Mouse (Mus musculus): ENCODE measurements around the gene Arhgef1.
A peak's percentile ranks its signal among the peaks of the same experiment; 100 is the strongest.

The Arhgef1 gene

GRCm38 (mm10) chr7:24947316-24948048 lies 44.8 kb downstream of the Arhgef1 start:
- DNase-seq = no peak

GRCm38 (mm10) chr7:24948774-24949173 lies 46.1 kb downstream of the Arhgef1 start:
- DNase-seq = no peak

- DNase-seq = peak; percentile 95
Observed at GRCm38 (mm10) chr7:24949958-24950623, 47.4 kb downstream of the Arhgef1 start.

GRCm38 (mm10) chr7:24953966-24954365 lies 51.3 kb downstream of the Arhgef1 start:
- peak; percentile 79 for DNase-seq

GRCm38 (mm10) chr7:24954450-24954849 lies 51.7 kb downstream of the Arhgef1 start:
- DNase-seq = peak; percentile 93

- DNase-seq = peak; percentile 85
Observed at GRCm38 (mm10) chr7:24955226-24955625, 52.5 kb downstream of the Arhgef1 start.

GRCm38 (mm10) chr7:24964288-24964687 lies 61.6 kb downstream of the Arhgef1 start:
- DNase-seq = no peak

- DNase-seq = peak; percentile 97
Observed at GRCm38 (mm10) chr7:24964897-24965535, 62.3 kb downstream of the Arhgef1 start.

- DNase-seq = peak; percentile 83
Observed at GRCm38 (mm10) chr7:24967966-24968365, 65.3 kb downstream of the Arhgef1 start.

GRCm38 (mm10) chr7:24968463-24968862 lies 65.8 kb downstream of the Arhgef1 start:
- DNase-seq = no peak

- peak; percentile 86 for DNase-seq
Observed at GRCm38 (mm10) chr7:24969805-24970204, 67.1 kb downstream of the Arhgef1 start.

GRCm38 (mm10) chr7:24970341-24970740 lies 67.6 kb downstream of the Arhgef1 start:
- DNase-seq = peak; percentile 84

- DNase-seq = peak; percentile 95
Observed at GRCm38 (mm10) chr7:24971261-24971971, 68.7 kb downstream of the Arhgef1 start.

- DNase-seq = peak; percentile 100
Observed at GRCm38 (mm10) chr7:24971972-24972893, 69.5 kb downstream of the Arhgef1 start, which contains the start of gene Rabac1. Gene Rabac1, minus strand, starts transcription at chr7:24972754.

- DNase-seq = no peak
Observed at GRCm38 (mm10) chr7:24973208-24973607, 70.5 kb downstream of the Arhgef1 start.

- DNase-seq = no peak
Observed at GRCm38 (mm10) chr7:24973902-24974301, 71.2 kb downstream of the Arhgef1 start.

- DNase-seq = no peak
Observed at GRCm38 (mm10) chr7:24974893-24975595, 72.3 kb downstream of the Arhgef1 start.

Measured in heart, adult 11 months (tissue).